In genomic region chr10:58370143-58370542, GRCm38 (mm10) we compare ENCODE assay signal across 8 mouse cellular contexts. TPM values are rescaled to one million over a fixed set of nuclear protein-coding genes. Genes with fewer than 3 reads are reported as not detected.
A peak's percentile ranks its signal among the peaks of the same experiment; 100 is the strongest.
DNase-seq lines count a peak whose midpoint lies in the region; ATAC-seq and TF ChIP-seq lines count a peak whose summit lies in the region.

No protein-coding gene starts in this region.

- no peaks in the 10 kb centered on the region for H3K27me3 ChIP-seq in lung, embryonic 14.5 days (ENCODE audit: insufficient read depth, low read length)
- no peaks in the 10 kb centered on the region for H3K27me3 ChIP-seq in heart, embryonic 14.5 days (ENCODE audit: control insufficient read depth, insufficient read depth, low read length)
- H3K27me3 ChIP-seq in myocyte (ENCODE audit: control insufficient read depth, insufficient read depth, insufficient read length), result no peaks in the 10 kb centered on the region

- no peak overlapping the region for H3K9ac ChIP-seq in lung, embryonic 14.5 days
- no peak overlapping the region for H3K9ac ChIP-seq in heart, embryonic 14.5 days (ENCODE audit: low read length)

- peak; percentile 30 for DNase-seq in lung, embryonic 14.5 days
- DNase-seq in lung, postnatal 4 days, result no peak
- no peak for DNase-seq in gastrocnemius, postnatal 25 days
- DNase-seq in adrenal gland, postnatal 14 days, result no peak
- no peak for DNase-seq in gastrocnemius, postnatal 36 days

- H3K79me2 ChIP-seq in myocyte (ENCODE audit: control insufficient read depth, insufficient read depth), result peaks cover 98% of the 10 kb centered on the region

- H3K9me3 ChIP-seq in lung, embryonic 14.5 days (ENCODE audit: low read depth, low read length), result no peaks in the 10 kb centered on the region
- H3K9me3 ChIP-seq in heart, embryonic 14.5 days (ENCODE audit: control insufficient read depth, low read length), result no peaks in the 10 kb centered on the region

- H3K4me2 ChIP-seq in lung, embryonic 14.5 days, result no peak overlapping the region
- H3K4me2 ChIP-seq in heart, embryonic 14.5 days (ENCODE audit: low read length), result no peak overlapping the region
- peak overlapping the region; percentile 13 for H3K4me2 ChIP-seq in myocyte (ENCODE audit: low read depth)

- intact Hi-C loops in gastrocnemius, postnatal 36 days (cut with DNase I), result no loop called here

- H3K27ac ChIP-seq in lung, embryonic 14.5 days (ENCODE audit: low read depth), result peak overlapping the region; percentile 79
- peak overlapping the region; percentile 39 to 84; a peak in 3 of 4 replicates for H3K27ac ChIP-seq in heart, embryonic 14.5 days (replicated peaks in 1 of 2; ENCODE audit: control insufficient read depth in 1 of 2, insufficient read depth in 1 of 2, low read depth in 2 of 2, low read length in 2 of 2)

- TF ChIP-seq CTCF in lung, embryonic 14.5 days (IDR thresholded peaks at IDR 0.05; ENCODE audit: low read depth), result no peak

- no peak for TF ChIP-seq POLR2A in myocyte (IDR thresholded peaks at IDR 0.05; ENCODE audit: insufficient read length, low read depth)

- ATAC-seq in lung, embryonic 14.5 days (ENCODE audit: insufficient read depth), result no peak
- peak; percentile 73 for ATAC-seq in common myeloid progenitor, adult 5-6 weeks (replicated peaks; ENCODE audit: low read depth, poor library complexity, severe bottlenecking)
- ATAC-seq in heart, embryonic 14.5 days (ENCODE audit: insufficient number of reproducible peaks, insufficient read depth, low FRiP score, low read depth), result no peak

- no peak overlapping the region for H3ac ChIP-seq in myocyte (ENCODE audit: control insufficient read depth, insufficient read length)

- no peaks in the 10 kb centered on the region for H3K36me3 ChIP-seq in lung, embryonic 14.5 days (ENCODE audit: insufficient read depth)
- H3K36me3 ChIP-seq in heart, embryonic 14.5 days (ENCODE audit: control insufficient read depth, insufficient read depth, low read length), result no peaks in the 10 kb centered on the region
- H3K36me3 ChIP-seq in myocyte (ENCODE audit: control insufficient read depth, insufficient read depth), result peaks cover 7% of the 10 kb centered on the region

- H3K4me1 ChIP-seq in lung, embryonic 14.5 days (ENCODE audit: insufficient read depth), result peaks cover 22% of the 10 kb centered on the region
- peaks cover 6 to 49% of the 10 kb centered on the region in 2 experiments for H3K4me1 ChIP-seq in heart, embryonic 14.5 days (ENCODE audit: control insufficient read depth in 2 of 2, insufficient read depth in 2 of 2, low read length in 2 of 2)

- no peak overlapping the region for H3K4me3 ChIP-seq in lung, embryonic 14.5 days (ENCODE audit: low read depth, low read length)
- H3K4me3 ChIP-seq in heart, embryonic 14.5 days (ENCODE audit: control insufficient read depth in 1 of 2, insufficient read depth in 1 of 2, low read depth in 1 of 2, low read length in 2 of 2), result no peak overlapping the region
- no peak overlapping the region for H3K4me3 ChIP-seq in myocyte

TF ChIP-seq in myocyte, 11 proteins besides CTCF, POLR2A, EP300 and RAD21:
- TF ChIP-seq CEBPB (IDR thresholded peaks at IDR 0.05; ENCODE audit: insufficient read depth, poor library complexity, severe bottlenecking) (peak; percentile 24; the same call in 1 of the 2 replicates), MYOG (IDR thresholded peaks at IDR 0.05; ENCODE audit: control insufficient read depth in 1 of 3, insufficient read depth in 1 of 3, insufficient read length in 2 of 3, low read depth in 2 of 3) (no peak), TCF3 (IDR thresholded peaks at IDR 0.05; ENCODE audit: insufficient read length, low read depth) (no peak)

RNA-seq across cellular contexts. Expression of gene Lims1, which starts 46.9 kb away (rescaled TPM):
- 200 and 208 TPM in 2 replicates for polyA plus RNA-seq in lung, embryonic 14.5 days (2014; fragmentation: Nextera tagmentation; extraction: Ambion mirVana)
- total RNA-seq in common myeloid progenitor, adult 5-6 weeks (2017), result 75.5 and 112 TPM in 2 replicates
- 179 and 193 TPM in 2 replicates for polyA plus RNA-seq in heart, embryonic 14.5 days (2014; fragmentation: Nextera tagmentation; extraction: Ambion mirVana)
- 23.0 TPM for polyA plus RNA-seq in myocyte (2012; fragmentation: generic; extraction: Trizol)
- total RNA-seq in gastrocnemius, postnatal 25 days (2021), result 10 to 100 TPM; 37.5 to 41.0 TPM
- total RNA-seq in adrenal gland, postnatal 14 days (2021), result 51.8 and 54.9 TPM in 2 replicates
- total RNA-seq in gastrocnemius, postnatal 36 days (2021), result 10 to 100 TPM; 34.3 to 41.9 TPM
